Mouse (Mus musculus) forelimb bud, embryonic 11.5 days (tissue): ENCODE data around the gene 2810006K23Rik.

Source experiments
- DNase-seq: peaks from one replicate; pipeline ENCODE4 v3.0.0-alpha.2; 2012; ENCODE audit warnings: low read depth, low spot score

2810006K23Rik gene

DNA sequence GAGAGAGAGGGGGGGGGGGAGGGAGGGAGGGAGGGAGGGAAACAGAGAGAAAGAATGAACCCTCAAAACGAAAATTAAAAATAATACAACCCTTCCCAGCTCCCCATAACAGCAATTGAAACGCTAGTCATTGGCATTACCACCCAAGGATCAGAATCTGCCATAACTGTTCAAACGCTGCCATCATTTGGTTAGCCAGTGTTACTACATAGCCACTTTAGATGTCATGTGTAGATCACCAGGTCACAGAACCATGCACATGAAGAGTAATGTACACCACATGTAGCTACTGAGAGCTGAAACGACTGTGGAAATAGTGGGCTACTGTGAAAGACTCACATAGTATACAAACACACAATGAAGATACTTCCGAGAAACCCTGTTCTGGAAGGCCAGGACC is 60.0 kb downstream of the 2810006K23Rik start:
- DNase-seq: no peak
